ENCODE assay signal across 18 mouse cellular contexts in the genomic region with DNA sequence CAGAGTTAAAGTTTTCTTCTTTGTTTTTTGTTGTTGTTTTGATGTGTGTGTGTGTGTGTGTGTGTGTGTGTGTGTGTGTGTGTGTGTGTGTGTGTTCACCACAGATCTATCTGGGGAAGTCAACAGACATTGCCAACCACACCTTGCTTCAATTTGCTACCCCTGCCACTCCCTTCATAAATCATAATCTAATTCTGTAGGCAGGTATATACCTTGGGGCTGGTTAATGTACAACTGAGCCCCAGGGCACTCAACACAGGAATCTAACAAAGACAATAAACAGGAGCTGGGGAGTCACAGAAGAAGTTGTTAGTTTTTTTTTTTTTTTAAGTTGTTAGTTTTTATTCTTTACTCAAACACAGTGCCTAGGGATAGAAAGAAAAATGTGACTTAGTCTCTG.
"Had no signal": no experiment of that assay in that cellular context is flagged by ENCODE, and none has a peak within 500 bp of the region (broad histone marks: within the 10 kb centered on the region; RNA-seq: fewer than 3 reads in every experiment).

No protein-coding gene starts in this region.

- H3K36me3 ChIP-seq: liver, embryonic 13.5 days; midbrain, embryonic 12.5 days; midbrain, embryonic 15.5 days; neural tube, embryonic 13.5 days had no signal

- H3K9me3 ChIP-seq: liver, embryonic 13.5 days; midbrain, embryonic 12.5 days; midbrain, embryonic 15.5 days; neural tube, embryonic 13.5 days had no signal

- ATAC-seq: inflammation-experienced regulatory T-cells, adult 6 months; midbrain, embryonic 15.5 days had no signal

- H3K27me3 ChIP-seq: liver, embryonic 13.5 days; midbrain, embryonic 15.5 days; neural tube, embryonic 13.5 days had no signal

- H3K4me1 ChIP-seq: midbrain, embryonic 12.5 days; midbrain, embryonic 15.5 days; neural tube, embryonic 13.5 days had no signal

- H3K4me3 ChIP-seq: liver, embryonic 13.5 days; midbrain, embryonic 12.5 days; midbrain, embryonic 15.5 days; myocyte; neural tube, embryonic 13.5 days had no signal

- H3K27ac ChIP-seq: kidney, postnatal 0 days; liver, embryonic 13.5 days; macrophage; midbrain, embryonic 12.5 days; midbrain, embryonic 15.5 days; neural tube, embryonic 13.5 days had no signal

- H3K9ac ChIP-seq: liver, embryonic 13.5 days; midbrain, embryonic 12.5 days; midbrain, embryonic 15.5 days; neural tube, embryonic 13.5 days had no signal

- DNase-seq: kidney, postnatal 36 days; layer of hippocampus, adult 9-11 months; liver, embryonic 13.5 days; lung, adult 2 months; lung, postnatal 14 days; retina, postnatal 1 day; right cerebral cortex, postnatal 25 days; spleen, adult 18-20 months; thymus, adult 2 months; thymus, postnatal 14 days; thymus, postnatal 4 days had no signal

- H3K4me2 ChIP-seq: liver, embryonic 13.5 days; midbrain, embryonic 12.5 days; midbrain, embryonic 15.5 days; neural tube, embryonic 13.5 days had no signal
